Mouse (Mus musculus) kidney, postnatal 25 days (tissue): ENCODE results near the gene Hist1h2bl.
"Not testable (repeated sequence)": the region's sequence is repeated elsewhere in the genome, so short reads cannot be mapped to it uniquely, and the experiment has no call there.

Source experiments
- DNase-seq, 2 experiments: peaks; one replicate each; pipeline ENCODE4 v3.0.0; 2021; ENCODE audit warnings: mixed read lengths in 2 of 2

Hist1h2bl gene

GRCm38 (mm10) chr13:21722373-21722925 lies 6.5 kb upstream of the Hist1h2bl start:
- DNase-seq = no peak

- DNase-seq = peak; percentile 52 to 58
Measured at GRCm38 (mm10) chr13:21721757-21722372, 5.9 kb upstream of the Hist1h2bl start, which contains the start of gene Hist1h2bm. Hist1h2bm (plus strand) TSS chr13:21722044.

GRCm38 (mm10) chr13:21721107-21721756 lies 5.3 kb upstream of the Hist1h2bl start:
- DNase-seq = not testable (repeated sequence)

GRCm38 (mm10) chr13:21718381-21719080 lies 2.6 kb upstream of the Hist1h2bl start:
- DNase-seq = no peak

GRCm38 (mm10) chr13:21717397-21718357 lies 1.7 kb upstream of the Hist1h2bl start, which contains the start of gene Hist1h3h:
Hist1h3h (plus strand) TSS chr13:21717659.
- peak; percentile 77 to 83 for DNase-seq

- not testable (repeated sequence) for DNase-seq
Measured at GRCm38 (mm10) chr13:21716540-21717391, 823 bp upstream of the Hist1h2bl start.

GRCm38 (mm10) chr13:21715131-21715863 lies 646 bp downstream of the Hist1h2bl start:
- DNase-seq = no peak

GRCm38 (mm10) chr13:21714725-21715124 lies 1.2 kb downstream of the Hist1h2bl start:
- peak in 1 of 2 experiments; percentile 70 for DNase-seq

- DNase-seq = no peak
Measured at GRCm38 (mm10) chr13:21711698-21712097, 4.2 kb downstream of the Hist1h2bl start.

- DNase-seq = peak; percentile 77 to 83
Measured at GRCm38 (mm10) chr13:21710821-21711525, 5.0 kb downstream of the Hist1h2bl start.

- peak; percentile 90 to 92 for DNase-seq
Measured at GRCm38 (mm10) chr13:21710031-21710711, 5.8 kb downstream of the Hist1h2bl start.

GRCm38 (mm10) chr13:21706669-21707068 lies 9.3 kb downstream of the Hist1h2bl start:
- DNase-seq = no peak

GRCm38 (mm10) chr13:21697811-21698210 lies 18.1 kb downstream of the Hist1h2bl start, which contains the start of gene Olfr1359:
Olfr1359 (plus strand) TSS chr13:21698111.
- DNase-seq = no peak

GRCm38 (mm10) chr13:21677305-21677704 lies 38.6 kb downstream of the Hist1h2bl start, which contains the start of gene Olfr1360:
Olfr1360 (minus strand) TSS chr13:21677405.
- no peak for DNase-seq
